Mouse (Mus musculus) G1E (cell line): ENCODE measurements around the gene Antxr1. TPM values are rescaled to one million over a fixed set of nuclear protein-coding genes. Genes with fewer than 3 reads are reported as not detected.

ENCODE experiments used
- ATAC-seq: 2 replicates; pipeline ENCODE4 v1.8.0; 2016; ENCODE audit warnings: mild to moderate bottlenecking; ENCODE audit not compliant: insufficient number of reproducible peaks, poor library complexity, low FRiP score, severe bottlenecking; ENCODE audit errors: extremely low read depth
- DNase-seq: peaks from one replicate; pipeline ENCODE4 v3.0.0; 2012; ENCODE audit warnings: low spot score
- H3K27me3 ChIP-seq: 2 replicates; pipeline ENCODE4 v1.6.1; 2012; ENCODE audit warnings: mild to moderate bottlenecking, low read length, inconsistent platforms; ENCODE audit not compliant: insufficient read depth
- H3K36me3 ChIP-seq: replicated peaks from 2 replicates; pipeline ENCODE3; 2012; ENCODE audit warnings: mild to moderate bottlenecking, inconsistent platforms
- H3K4me1 ChIP-seq: 2 replicates; pipeline ENCODE4 v1.6.1; 2012; ENCODE audit warnings: low read depth, low read length, inconsistent platforms, mixed read lengths; ENCODE audit not compliant: insufficient read depth
- H3K4me3 ChIP-seq: 2 replicates; pipeline ENCODE4 v1.5.1; 2012; ENCODE audit warnings: low read depth, mild to moderate bottlenecking, inconsistent platforms, low read length, moderate library complexity, mixed read lengths
- H3K9me3 ChIP-seq: replicated peaks from 2 replicates; pipeline ENCODE4 v1.6.1; 2012; ENCODE audit warnings: inconsistent platforms
- CTCF ChIP-seq: IDR thresholded peaks from 2 replicates; pipeline ENCODE4 v1.5.1; 2012; ENCODE audit warnings: low read depth, low read length, inconsistent platforms, mixed read lengths
- GATA1 ChIP-seq: IDR thresholded peaks from 2 replicates; pipeline ENCODE4 v1.6.1; 2012; ENCODE audit warnings: borderline replicate concordance, low read length, inconsistent platforms, mixed read lengths
- GATA2 ChIP-seq: IDR thresholded peaks from 2 replicates; pipeline ENCODE4 v1.6.1; 2012; ENCODE audit warnings: low read depth, low read length, inconsistent platforms, borderline replicate concordance
- POLR2AphosphoS5 ChIP-seq: IDR thresholded peaks from 2 replicates; pipeline ENCODE4 v1.6.1; 2012; ENCODE audit warnings: low read depth, low read length, inconsistent platforms; ENCODE audit not compliant: insufficient replicate concordance
- TAL1 ChIP-seq: conservative IDR thresholded peaks from 2 replicates; pipeline ENCODE4 v1.6.1; 2012; ENCODE audit warnings: low read depth, low read length, inconsistent platforms, mixed read lengths
- polyA plus RNA-seq: library from polyadenylated mRNA; stranded (reverse); fragments of >175 nt; gene quantifications from 2 replicates; pipeline ENCODE4 v1.2.3, GENCODE M21; 2012
- total RNA-seq, 2 experiments: library from RNA; stranded (forward) in 1 of 2; stranded (reverse) in 1 of 2; fragments of 200-1000 nt in 1 of 2; fragments of >200 nt in 1 of 2; fragmentation: Nextera tagmentation in 1 of 2; gene quantifications; 2 replicates each; pipeline ENCODE4 v1.2.3; 2014 to 2017

Antxr1 gene
- total and polyA plus RNA-seq, 3 experiments: 0.16 TPM; not detected in 2

- no peak within 1 kb of the TSS for H3K4me3 ChIP-seq
- DNase-seq (no peak), ATAC-seq (no peak)
- H3K4me1 ChIP-seq: no peaks in the 10 kb centered on the region
- no peaks in the 10 kb centered on the region for H3K9me3 ChIP-seq
- TF ChIP-seq CTCF (no peak), GATA1 (no peak), POLR2AphosphoS5 (no peak), TAL1 (no peak)
- no peaks in the 10 kb centered on the region for H3K36me3 ChIP-seq
- peaks cover 19% of the 10 kb centered on the region; the same call in 1 of the 2 replicates for H3K27me3 ChIP-seq
These were observed 15.2 kb upstream of the Antxr1 start, which contains the start of gene Gkn1 for GRCm38 (mm10) chr6:87350829-87351228. Gkn1 (minus strand) TSS chr6:87350942.

GRCm38 (mm10) chr6:87335935-87336295 is 294 bp upstream of the Antxr1 start:
- no peaks in the 10 kb centered on the region for H3K4me1 ChIP-seq
- ATAC-seq (no peak), DNase-seq (no peak)
- no peak for TF ChIP-seq GATA1
- no peak for TF ChIP-seq GATA2
- TF ChIP-seq TAL1: no peak
- H3K36me3 ChIP-seq: no peaks in the 10 kb centered on the region
- H3K9me3 ChIP-seq: no peaks in the 10 kb centered on the region
- H3K27me3 ChIP-seq: peaks cover 26% of the 10 kb centered on the region
- H3K4me3 ChIP-seq: no peak overlapping the region

- ATAC-seq: no peak
These were observed 1.1 kb downstream of the Antxr1 start for GRCm38 (mm10) chr6:87334361-87335090.

GRCm38 (mm10) chr6:87332380-87332779 is 3.2 kb downstream of the Antxr1 start:
- no peak for TF ChIP-seq GATA1
- no peak for TF ChIP-seq CTCF
- no peak for TF ChIP-seq POLR2AphosphoS5
- TF ChIP-seq GATA2: no peak
- no peak for TF ChIP-seq TAL1
- no peak for DNase-seq
- Histone ChIP-seq H3K4me3 (no peak overlapping the region), H3K27me3 (peaks cover 32% of the 10 kb centered on the region), H3K4me1 (no peaks in the 10 kb centered on the region), H3K9me3 (no peaks in the 10 kb centered on the region), H3K36me3 (no peaks in the 10 kb centered on the region)
- no peak for ATAC-seq

More at GRCm38 (mm10) chr6:87334361-87335090, 1.1 kb downstream of the Antxr1 start:
- TF ChIP-seq CTCF (no peak), GATA1 (no peak), GATA2 (no peak), TAL1 (no peak), POLR2AphosphoS5 (no peak)
- H3K36me3 ChIP-seq: no peaks in the 10 kb centered on the region
- H3K9me3 ChIP-seq: no peaks in the 10 kb centered on the region
- peaks cover 26% of the 10 kb centered on the region for H3K27me3 ChIP-seq
- H3K4me3 ChIP-seq: no peak overlapping the region
- H3K4me1 ChIP-seq: no peaks in the 10 kb centered on the region
- no peak for DNase-seq

- ATAC-seq: no peak
- Histone ChIP-seq H3K4me3 (no peak overlapping the region), H3K4me1 (no peaks in the 10 kb centered on the region), H3K36me3 (no peaks in the 10 kb centered on the region), H3K27me3 (peaks cover 9% of the 10 kb centered on the region), H3K9me3 (no peaks in the 10 kb centered on the region)
- no peak for TF ChIP-seq GATA1
- TF ChIP-seq TAL1: no peak
- TF ChIP-seq CTCF: no peak
- no peak for TF ChIP-seq POLR2AphosphoS5
- TF ChIP-seq GATA2: no peak
- DNase-seq: no peak
These were observed 7.1 kb downstream of the Antxr1 start for GRCm38 (mm10) chr6:87328265-87329173.

- no peaks in the 10 kb centered on the region for H3K9me3 ChIP-seq
- no peaks in the 10 kb centered on the region for H3K4me1 ChIP-seq
- H3K27me3 ChIP-seq: peaks cover 13% of the 10 kb centered on the region
- no peak overlapping the region for H3K4me3 ChIP-seq
- TF ChIP-seq GATA1 (no peak), POLR2AphosphoS5 (no peak), GATA2 (no peak), TAL1 (no peak)
- H3K36me3 ChIP-seq: no peaks in the 10 kb centered on the region
- ATAC-seq (no peak), DNase-seq (no peak)
These were observed 8.7 kb downstream of the Antxr1 start for GRCm38 (mm10) chr6:87326932-87327331.
